Mouse (Mus musculus) effector memory CD4-positive, alpha-beta T cell, adult 7 months (primary cell): ENCODE data around the gene Mesp2. TPM values are rescaled to one million over a fixed set of nuclear protein-coding genes. Genes with fewer than 3 reads are reported as not detected.

ENCODE experiments used
- polyA plus RNA-seq: library from polyadenylated mRNA; unstranded; fragments of 100-300 nt; shearing (Covaris generic); gene quantifications from one replicate; pipeline ENCODE4 v1.2.1, GENCODE M21; 2017

The Mesp2 gene
- polyA plus RNA-seq: 0.51 TPM

DNA sequence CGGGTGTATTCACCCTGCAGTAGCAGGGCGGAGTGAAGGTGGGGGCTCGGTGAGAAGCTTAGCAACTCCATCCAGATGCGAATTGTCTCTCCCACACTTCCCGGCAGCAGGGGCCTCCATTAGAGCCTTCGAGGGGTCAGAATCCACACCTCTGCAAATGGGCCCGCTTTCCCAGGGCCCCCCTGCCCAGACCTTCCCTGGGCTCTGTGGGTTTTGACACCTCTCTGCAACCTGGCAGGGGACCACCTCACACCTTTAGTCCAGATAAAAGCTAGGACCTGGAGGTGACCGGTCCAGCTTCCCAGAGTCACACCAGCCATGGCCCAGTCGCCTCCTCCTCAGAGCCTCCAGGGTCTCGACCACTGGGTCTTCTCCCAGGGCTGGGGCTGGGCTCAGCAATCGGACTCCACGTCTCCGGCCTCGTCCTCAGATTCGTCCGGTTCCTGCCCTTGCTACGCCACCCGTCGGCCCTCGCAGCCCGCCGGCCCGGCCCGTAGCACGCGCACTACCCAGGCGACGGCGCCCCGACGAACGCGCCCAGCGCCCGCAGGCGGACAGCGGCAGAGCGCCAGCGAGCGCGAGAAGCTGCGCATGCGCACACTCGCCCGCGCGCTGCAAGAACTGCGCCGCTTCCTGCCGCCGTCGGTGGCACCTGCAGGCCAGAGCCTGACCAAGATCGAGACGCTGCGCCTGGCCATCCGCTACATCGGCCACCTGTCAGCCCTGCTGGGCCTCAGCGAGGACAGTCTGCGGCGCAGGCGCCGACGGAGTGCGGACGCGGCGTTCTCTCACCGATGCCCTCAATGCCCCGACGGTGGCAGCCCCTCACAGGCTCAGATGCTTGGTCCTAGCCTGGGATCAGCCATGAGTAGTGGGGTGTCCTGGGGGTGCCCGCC is at the start of gene Mesp2:
TSS of gene Mesp2 (plus strand) at position 117 of the 896 bp plus-strand sequence.

GRCm38 (mm10) chr7:79793688-79794087 is 16.8 kb upstream of the Mesp2 start, which contains the start of gene Mesp1:
TSS of gene Mesp1 (minus strand) at chr7:79793788.

DNA sequence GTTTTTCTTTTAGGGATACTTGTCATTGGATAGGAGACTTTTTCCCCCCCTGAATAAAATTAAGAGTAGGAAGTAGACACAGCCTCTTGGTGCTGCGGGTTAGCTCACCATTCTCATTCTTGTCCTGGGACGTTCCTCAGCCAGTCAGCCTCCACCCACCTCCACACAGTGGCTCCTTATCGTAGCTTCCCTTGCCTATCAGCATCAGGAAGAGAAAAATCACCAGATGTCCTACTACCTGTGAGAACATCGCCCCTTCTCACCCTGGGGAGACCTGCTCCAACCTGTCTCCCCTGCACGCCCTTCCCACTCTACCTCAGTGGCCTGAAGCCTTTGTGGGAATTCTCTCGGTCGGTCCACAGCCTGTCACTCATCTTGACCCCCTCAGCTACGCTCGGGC is 50.3 kb downstream of the Mesp2 start, which contains the start of gene Anpep:
TSS of gene Anpep (minus strand) at position 249 of the 400 bp plus-strand sequence.

Other genes starting within 250 kb of the Mesp2 start
- gene Rhcg, start 193.1 kb upstream of the Mesp2 start, polyA plus RNA-seq: not detected
- gene Ticrr, start 150.5 kb upstream of the Mesp2 start, polyA plus RNA-seq: 0.57 TPM
- 0.45 TPM for gene Kif7, start 95.0 kb upstream of the Mesp2 start, polyA plus RNA-seq
- gene Plin1, start 77.8 kb upstream of the Mesp2 start, polyA plus RNA-seq: 0.13 TPM
- 2.4 TPM for gene Pex11a, start 67.6 kb upstream of the Mesp2 start, polyA plus RNA-seq
- not detected for gene Wdr93, start 67.6 kb upstream of the Mesp2 start, polyA plus RNA-seq
- gene Mesp1, start 16.9 kb upstream of the Mesp2 start, polyA plus RNA-seq: 0.69 TPM
- gene Anpep, start 50.3 kb downstream of the Mesp2 start, polyA plus RNA-seq: 1.8 TPM
- 13.7 TPM for gene Ap3s2, start 109.9 kb downstream of the Mesp2 start, polyA plus RNA-seq
- 0.50 TPM for gene Arpin, start 124.6 kb downstream of the Mesp2 start, polyA plus RNA-seq
- gene Zfp710, start 214.1 kb downstream of the Mesp2 start, polyA plus RNA-seq: 11.4 TPM